Mouse (Mus musculus) C2C12 (cell line): Measurements from ENCODE around the gene Rbl1. TPM values are rescaled to one million over a fixed set of nuclear protein-coding genes. Genes with fewer than 3 reads are reported as not detected.

Experiments used
- H3K27me3 ChIP-seq: one replicate; pipeline ENCODE4 v1.6.1; 2011; ENCODE audit not compliant: control insufficient read depth, insufficient read depth, insufficient read length
- H3K36me3 ChIP-seq: one replicate; pipeline ENCODE4 v1.6.1; 2011; ENCODE audit not compliant: control insufficient read depth, insufficient read depth
- H3K4me3 ChIP-seq: one replicate; pipeline ENCODE4 v1.5.1; 2011; ENCODE audit warnings: mild to moderate bottlenecking, control low read depth; ENCODE audit not compliant: poor library complexity, insufficient read depth, severe bottlenecking
- H3K79me2 ChIP-seq: one replicate; pipeline ENCODE4 v1.6.1; 2011; ENCODE audit not compliant: control insufficient read depth, insufficient read depth
- H3K79me3 ChIP-seq: one replicate; pipeline ENCODE4 v1.6.1; 2011; ENCODE audit warnings: low read depth, control low read depth
- H3ac ChIP-seq: one replicate; pipeline ENCODE3; 2011; ENCODE audit warnings: low read depth; ENCODE audit not compliant: control insufficient read depth, insufficient read length
- CEBPB ChIP-seq: IDR thresholded peaks from one replicate; pipeline ENCODE4 v1.6.1; 2011; ENCODE audit warnings: low read depth, mild to moderate bottlenecking, control low read depth, moderate library complexity
- CTCF ChIP-seq: IDR thresholded peaks from one replicate; pipeline ENCODE4 v1.5.1; 2011; ENCODE audit not compliant: control insufficient read depth, insufficient read depth, insufficient read length
- FOSL1 ChIP-seq: IDR thresholded peaks from one replicate; pipeline ENCODE4 v1.8.0; 2011; ENCODE audit warnings: mild to moderate bottlenecking, low read length; ENCODE audit not compliant: poor library complexity, insufficient read depth, severe bottlenecking
- MAX ChIP-seq: IDR thresholded peaks from one replicate; pipeline ENCODE4 v1.6.1; 2011; ENCODE audit warnings: mild to moderate bottlenecking, control low read depth
- MYOD1 ChIP-seq: IDR thresholded peaks from one replicate; pipeline ENCODE4 v1.6.1; 2011; ENCODE audit warnings: low read depth; ENCODE audit not compliant: control insufficient read depth, insufficient read length
- MYOG ChIP-seq: IDR thresholded peaks from one replicate; pipeline ENCODE4 v1.6.1; 2011; ENCODE audit not compliant: control insufficient read depth, insufficient read length; ENCODE audit errors: extremely low read depth
- USF1 ChIP-seq: IDR thresholded peaks from one replicate; pipeline ENCODE4 v1.6.1; 2011; ENCODE audit warnings: low read depth, mild to moderate bottlenecking, control low read depth, moderate library complexity
- polyA plus RNA-seq: library from polyadenylated mRNA; unstranded; fragments of >200 nt; fragmentation: generic; extraction: Trizol; gene quantifications from one replicate; pipeline ENCODE4 v1.2.1, GENCODE M21; 2012; ENCODE audit warnings: missing spikeins

Gene Rbl1
- polyA plus RNA-seq, 1 experiment = 7.7 TPM

GRCm38 (mm10) chr2:157138808-157139207 lies 65.5 kb downstream of the Rbl1 start:
- H3K79me2 ChIP-seq = peaks cover 11% of the 10 kb centered on the region
- TF ChIP-seq MYOG = no peak
- TF ChIP-seq CTCF = no peak
- no peak for TF ChIP-seq MAX
- no peak for TF ChIP-seq USF1
- TF ChIP-seq CEBPB = no peak
- TF ChIP-seq MYOD1 = no peak
- TF ChIP-seq FOSL1 = no peak
- H3K36me3 ChIP-seq = no peaks in the 10 kb centered on the region
- H3K4me3 ChIP-seq = no peak overlapping the region
- peaks cover 7% of the 10 kb centered on the region for H3K79me3 ChIP-seq
- no peak overlapping the region for H3ac ChIP-seq
- no peaks in the 10 kb centered on the region for H3K27me3 ChIP-seq

GRCm38 (mm10) chr2:157137959-157138731 lies 66.2 kb downstream of the Rbl1 start:
- Histone ChIP-seq H3K27me3 (no peaks in the 10 kb centered on the region), H3K79me3 (peaks cover 10% of the 10 kb centered on the region)
- TF ChIP-seq USF1 (peak; percentile 32), MYOG (no peak)

GRCm38 (mm10) chr2:157136646-157137045 lies 67.7 kb downstream of the Rbl1 start:
- no peak overlapping the region for H3ac ChIP-seq
- no peaks in the 10 kb centered on the region for H3K27me3 ChIP-seq
- H3K4me3 ChIP-seq = no peak overlapping the region
- H3K79me3 ChIP-seq = peaks cover 20% of the 10 kb centered on the region
- TF ChIP-seq FOSL1 (no peak), CTCF (no peak), MYOD1 (no peak), MYOG (no peak), MAX (no peak), CEBPB (no peak), USF1 (no peak)
- H3K79me2 ChIP-seq = peaks cover 32% of the 10 kb centered on the region
- H3K36me3 ChIP-seq = no peaks in the 10 kb centered on the region

More at GRCm38 (mm10) chr2:157137959-157138731, 66.2 kb downstream of the Rbl1 start:
- no peaks in the 10 kb centered on the region for H3K36me3 ChIP-seq
- no peak overlapping the region for H3K4me3 ChIP-seq
- H3ac ChIP-seq = no peak overlapping the region
- peaks cover 17% of the 10 kb centered on the region for H3K79me2 ChIP-seq

- H3K79me3 ChIP-seq = peaks cover 21% of the 10 kb centered on the region
- H3K36me3 ChIP-seq = no peaks in the 10 kb centered on the region
- H3K79me2 ChIP-seq = peaks cover 37% of the 10 kb centered on the region
- no peak overlapping the region for H3K4me3 ChIP-seq
- TF ChIP-seq MYOG = no peak
- no peak for TF ChIP-seq CEBPB
- TF ChIP-seq MAX = no peak
- no peak for TF ChIP-seq MYOD1
- H3K27me3 ChIP-seq = no peaks in the 10 kb centered on the region
- no peak overlapping the region for H3ac ChIP-seq
These were observed 68.2 kb downstream of the Rbl1 start for GRCm38 (mm10) chr2:157136176-157136575.

- TF ChIP-seq MAX (no peak), MYOG (no peak), CTCF (no peak), FOSL1 (no peak), USF1 (no peak), CEBPB (no peak), MYOD1 (no peak)
- Histone ChIP-seq H3K79me2 (peaks cover 42% of the 10 kb centered on the region), H3K27me3 (no peaks in the 10 kb centered on the region), H3K4me3 (no peak overlapping the region), H3ac (no peak overlapping the region), H3K36me3 (no peaks in the 10 kb centered on the region), H3K79me3 (peaks cover 23% of the 10 kb centered on the region)
These were observed 68.7 kb downstream of the Rbl1 start for GRCm38 (mm10) chr2:157135529-157136120.

GRCm38 (mm10) chr2:157135014-157135413 lies 69.3 kb downstream of the Rbl1 start, which contains the start of gene Samhd1:
TSS of gene Samhd1 (minus strand) at chr2:157135265.
- peak within 1 kb of the TSS; percentile 84 for H3ac ChIP-seq
- H3K4me3 ChIP-seq = peak within 1 kb of the TSS; percentile 87
- H3K79me2 ChIP-seq = peaks cover 48% of the 10 kb centered on the region
- peaks cover 25% of the 10 kb centered on the region for H3K79me3 ChIP-seq
- no peaks in the 10 kb centered on the region for H3K36me3 ChIP-seq
- H3K27me3 ChIP-seq = no peaks in the 10 kb centered on the region
- TF ChIP-seq FOSL1 (no peak), MYOG (no peak), CEBPB (peak; percentile 90), MAX (peak; percentile 92)
